ENCODE assay signal across 8 mouse cellular contexts in the genomic region with DNA sequence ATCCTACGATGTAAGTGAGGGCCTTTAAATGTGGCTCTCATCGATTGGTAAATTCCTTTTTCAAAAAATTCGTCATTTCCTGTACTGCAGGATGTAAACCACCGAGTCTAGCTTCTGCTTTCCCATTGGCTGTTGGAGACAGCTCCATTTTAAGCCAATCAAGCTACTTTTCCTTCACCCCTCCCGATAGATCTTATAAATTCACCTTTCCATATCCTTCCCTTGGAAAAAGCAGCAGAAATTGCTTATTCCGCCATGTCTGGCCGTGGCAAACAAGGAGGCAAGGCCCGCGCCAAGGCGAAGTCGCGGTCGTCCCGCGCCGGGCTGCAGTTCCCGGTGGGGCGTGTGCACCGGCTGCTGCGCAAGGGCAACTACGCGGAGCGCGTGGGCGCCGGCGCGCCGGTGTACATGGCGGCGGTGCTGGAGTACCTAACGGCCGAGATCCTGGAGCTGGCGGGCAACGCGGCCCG. TPM values are rescaled to one million over a fixed set of nuclear protein-coding genes. Genes with fewer than 3 reads are reported as not detected.
DNase-seq lines count a peak whose midpoint lies in the region; ATAC-seq lines count a peak whose summit lies in the region.

A gene (minus strand): TSS at position 49 of the 470 bp plus-strand sequence.
A gene (plus strand): TSS at position 205 of the 470 bp plus-strand sequence.

- H3K36me3 ChIP-seq in embryonic facial prominence, embryonic 13.5 days, result no peaks in the 10 kb centered on the region
- no peaks in the 10 kb centered on the region for H3K36me3 ChIP-seq in limb, embryonic 10.5 days
- H3K36me3 ChIP-seq in midbrain, embryonic 12.5 days, result no peaks in the 10 kb centered on the region

- H3K4me3 ChIP-seq in embryonic facial prominence, embryonic 13.5 days, result peak within 1 kb of the TSS; percentile 62
- H3K4me3 ChIP-seq in limb, embryonic 10.5 days, result peak within 1 kb of the TSS; percentile 65
- peak within 1 kb of the TSS; percentile 61 for H3K4me3 ChIP-seq in midbrain, embryonic 12.5 days

- peak within 1 kb of the TSS; percentile 86 for H3K4me2 ChIP-seq in embryonic facial prominence, embryonic 13.5 days
- H3K4me2 ChIP-seq in midbrain, embryonic 12.5 days (replicated peaks), result peak within 1 kb of the TSS; percentile 79

- H3K9me3 ChIP-seq in embryonic facial prominence, embryonic 13.5 days, result no peaks in the 10 kb centered on the region
- no peaks in the 10 kb centered on the region for H3K9me3 ChIP-seq in limb, embryonic 10.5 days (replicated peaks)
- no peaks in the 10 kb centered on the region for H3K9me3 ChIP-seq in midbrain, embryonic 12.5 days

- H3K27me3 ChIP-seq in embryonic facial prominence, embryonic 13.5 days, result no peaks in the 10 kb centered on the region
- H3K27me3 ChIP-seq in limb, embryonic 10.5 days (ENCODE audit: low read depth, poor library complexity, severe bottlenecking), result no peaks in the 10 kb centered on the region
- no peaks in the 10 kb centered on the region for H3K27me3 ChIP-seq in midbrain, embryonic 12.5 days

- peak; percentile 85 for ATAC-seq in embryonic facial prominence, embryonic 13.5 days (ENCODE audit: insufficient number of reproducible peaks, insufficient read depth, low FRiP score, low TSS enrichment, low read depth)
- peak; percentile 83 for ATAC-seq in midbrain, embryonic 12.5 days (ENCODE audit: low FRiP score, low read depth)

- peaks cover 31% of the 10 kb centered on the region for H3K4me1 ChIP-seq in embryonic facial prominence, embryonic 13.5 days
- H3K4me1 ChIP-seq in limb, embryonic 10.5 days, result peaks cover 28% of the 10 kb centered on the region
- H3K4me1 ChIP-seq in midbrain, embryonic 12.5 days, result peaks cover 34% of the 10 kb centered on the region

- WGBS in embryonic facial prominence, embryonic 13.5 days, result under 1% methylated on average over 37 of the region's 37 CpGs
- WGBS in limb, embryonic 10.5 days, result under 1% methylated on average over 37 of the region's 37 CpGs
- under 1% methylated on average over 37 of the region's 37 CpGs for WGBS in midbrain, embryonic 12.5 days

- peak within 1 kb of the TSS; percentile 99 for H3K27ac ChIP-seq in embryonic facial prominence, embryonic 13.5 days
- H3K27ac ChIP-seq in limb, embryonic 10.5 days, result peak within 1 kb of the TSS; percentile 97
- peak within 1 kb of the TSS; percentile 98 for H3K27ac ChIP-seq in midbrain, embryonic 12.5 days (replicated peaks)

- DNase-seq in 3134 (ENCODE audit: extremely low read depth, insufficient read length, low spot score), result peak; percentile 93
- peak; percentile 72 to 76 for DNase-seq in adrenal gland, postnatal 36 days
- peak; percentile 88 to 89 for DNase-seq in heart, adult 18-20 months
- peak; percentile 86 for DNase-seq in kidney, adult 18-20 months
- peak; percentile 82 for DNase-seq in limb, embryonic 10.5 days (ENCODE audit: low spot score)
- DNase-seq in spleen, adult 12 weeks (ENCODE audit: low spot score), result peak; percentile 78

- peak within 1 kb of the TSS; percentile 91 for H3K9ac ChIP-seq in embryonic facial prominence, embryonic 13.5 days
- peak within 1 kb of the TSS; percentile 84 for H3K9ac ChIP-seq in midbrain, embryonic 12.5 days (replicated peaks)

RNA-seq across cellular contexts. Expression of the first gene that starts in this region (rescaled TPM):
- total RNA-seq in adrenal gland, postnatal 36 days (2021), result 10 to 100 TPM; 26.8 to 41.2 TPM
- polyA plus RNA-seq in embryonic facial prominence, embryonic 13.5 days (2015; fragmentation: Nextera tagmentation; extraction: Ambion mirVana), result 46.6 and 55.0 TPM in 2 replicates
- total RNA-seq in heart, adult 18-20 months (2021), result 10 to 100 TPM; 28.1 to 34.4 TPM
- 74.2 and 76.5 TPM in 2 replicates for polyA plus RNA-seq in limb, embryonic 10.5 days (2016; fragmentation: Nextera tagmentation; extraction: Ambion mirVana)
- 66.9 and 71.6 TPM in 2 replicates for polyA plus RNA-seq in midbrain, embryonic 12.5 days (2016; fragmentation: Nextera tagmentation; extraction: Ambion mirVana)

RNA-seq across cellular contexts. Expression of the second gene that starts in this region (rescaled TPM):
- 1 to 10 TPM; 7.1 to 8.0 TPM for total RNA-seq in adrenal gland, postnatal 36 days (2021)
- 1.7 TPM in 1 of 2 replicates, not detected in the other for polyA plus RNA-seq in embryonic facial prominence, embryonic 13.5 days (2015; fragmentation: Nextera tagmentation; extraction: Ambion mirVana)
- total RNA-seq in heart, adult 18-20 months (2021), result 1 to 10 TPM; 1.8 to 1.9 TPM
- polyA plus RNA-seq in limb, embryonic 10.5 days (2016; fragmentation: Nextera tagmentation; extraction: Ambion mirVana), result 0.63 and 1.2 TPM in 2 replicates
- polyA plus RNA-seq in midbrain, embryonic 12.5 days (2016; fragmentation: Nextera tagmentation; extraction: Ambion mirVana), result 0.96 and 1.2 TPM in 2 replicates

Comparison
In these comparisons a context has a peak if more than half of its experiments do, and no peak if none do; other contexts are left out.
1. Peak in every context shown above with its lines: DNase-seq, ATAC-seq, H3K4me3 ChIP-seq and H3K27ac ChIP-seq.